Mouse (Mus musculus) neutrophil, adult 5-6 weeks (primary cell): ENCODE results near the gene Tbc1d1. TPM values are rescaled to one million over a fixed set of nuclear protein-coding genes. Genes with fewer than 3 reads are reported as not detected.

ENCODE experiments used
- ATAC-seq: fragments of 151-379, 151-347 bp; 2 replicates; pipeline ENCODE4 v1.8.0; 2017; ENCODE audit warnings: mild to moderate bottlenecking, moderate TSS enrichment; ENCODE audit not compliant: insufficient number of reproducible peaks, poor library complexity, low FRiP score, severe bottlenecking; ENCODE audit errors: extremely low read depth
- total RNA-seq: library from RNA; stranded (forward); fragments of 200-1000 nt; gene quantifications from 2 replicates; pipeline ENCODE4 v1.2.3, GENCODE M21; 2017

The Tbc1d1 gene
- total RNA-seq, 1 experiment from 2014 or later = 89.8 TPM

GRCm38 (mm10) chr5:64159065-64159780 lies 3.1 kb downstream of the Tbc1d1 start:
- ATAC-seq = no peak

DNA sequence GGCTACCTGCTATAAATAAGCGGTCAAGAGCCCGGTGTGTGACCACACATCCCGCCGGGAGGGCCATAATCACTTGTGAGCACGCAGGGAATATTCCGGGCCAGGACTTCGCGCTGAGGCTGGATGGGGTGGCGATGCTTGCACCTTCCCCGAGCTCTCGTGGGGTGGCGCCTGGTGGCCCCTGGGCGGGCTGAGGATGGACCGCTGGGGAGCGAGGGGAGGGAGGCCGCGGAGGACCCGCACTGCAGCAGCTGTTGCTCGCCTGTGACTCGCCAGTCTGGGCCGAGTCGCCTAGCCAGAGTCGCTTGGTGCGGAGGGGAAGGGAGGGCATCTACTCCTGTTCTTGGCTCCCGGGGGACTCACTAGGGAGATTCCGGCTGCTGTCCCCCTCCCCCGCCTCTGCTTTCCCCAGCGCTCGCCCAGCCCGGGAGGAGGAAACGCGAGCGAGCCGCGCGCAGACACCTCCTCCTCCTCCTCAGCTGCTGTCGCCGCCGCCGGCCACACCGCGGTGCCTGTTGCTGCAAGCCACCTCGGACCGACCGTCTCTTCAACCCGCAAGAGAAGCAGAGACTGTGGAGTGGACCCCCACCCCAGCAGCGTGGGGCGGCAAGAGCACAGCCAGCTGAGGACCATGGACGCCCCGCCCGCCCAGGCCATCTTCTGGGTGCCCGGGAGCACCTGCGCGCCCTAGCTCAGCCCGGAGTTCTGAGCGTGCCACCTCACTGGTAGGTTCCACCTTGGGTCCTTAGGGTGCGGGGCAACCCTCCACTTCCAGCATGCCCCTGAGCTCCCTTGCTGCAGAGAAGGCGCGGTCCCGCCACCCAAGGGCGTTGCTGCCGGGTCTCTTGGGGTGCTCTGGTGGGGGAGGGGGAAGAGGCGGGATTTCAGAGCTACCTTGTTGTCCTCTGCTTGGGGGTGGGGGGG lies 3.9 kb downstream of the Tbc1d1 start:
- ATAC-seq = peak; percentile 36

DNA sequence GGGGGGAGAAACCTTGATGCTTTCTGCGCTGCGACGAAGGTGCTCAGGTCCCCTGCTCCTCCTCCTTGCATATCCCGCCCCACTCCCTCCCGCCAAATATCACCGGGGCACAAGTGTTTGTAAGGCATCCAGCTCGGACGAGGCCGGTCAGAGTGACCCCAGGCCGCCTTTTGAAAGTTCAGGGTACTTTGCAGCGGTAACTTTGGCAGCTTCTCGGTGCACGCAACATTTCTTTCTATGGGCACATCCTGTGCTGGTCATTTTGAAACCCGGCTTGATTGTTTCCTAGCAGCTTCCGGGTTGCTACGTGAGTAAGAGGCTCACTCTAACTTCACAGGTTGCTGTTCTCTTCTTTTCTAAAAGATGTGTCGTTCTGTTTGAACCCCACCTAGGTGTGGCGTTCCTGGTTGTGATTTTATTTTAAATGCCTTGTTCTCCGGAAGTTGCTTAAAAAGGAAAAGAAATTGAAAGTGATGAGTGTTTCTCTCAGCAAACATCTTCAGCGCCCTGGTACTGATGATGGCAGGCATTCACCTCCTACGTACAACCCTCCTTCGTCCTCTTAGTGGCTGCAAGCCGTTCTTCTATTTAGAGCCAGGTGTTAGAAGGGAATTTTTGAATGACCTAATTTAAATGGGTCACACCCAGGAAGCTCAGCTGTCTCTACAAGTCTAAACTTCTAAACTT lies 4.7 kb downstream of the Tbc1d1 start:
- peak; percentile 57 for ATAC-seq

- no peak for ATAC-seq
These were observed 5.8 kb downstream of the Tbc1d1 start for GRCm38 (mm10) chr5:64161917-64162316.

DNA sequence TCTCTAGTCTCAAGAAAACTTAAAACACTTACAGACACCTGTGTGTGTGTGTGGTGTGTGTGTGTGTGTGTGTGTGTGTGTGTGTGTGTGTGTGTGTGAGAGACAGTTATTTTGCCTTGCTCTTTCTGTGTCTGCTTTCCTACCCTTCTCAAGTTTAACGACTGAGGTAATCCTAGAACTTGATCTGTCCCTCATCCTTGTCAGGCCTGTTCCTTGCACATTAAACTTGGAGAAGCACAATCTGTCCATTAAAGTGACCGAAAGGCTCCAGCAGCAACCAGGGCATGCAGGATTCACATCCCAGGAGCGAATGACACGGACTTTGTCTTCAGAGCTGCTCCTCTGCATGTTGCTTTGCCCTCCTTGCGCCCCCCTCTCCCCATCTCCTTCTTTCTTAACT lies 6.5 kb downstream of the Tbc1d1 start:
- ATAC-seq = no peak

- no peak for ATAC-seq
These were observed 8.3 kb downstream of the Tbc1d1 start for GRCm38 (mm10) chr5:64164414-64164813.

DNA sequence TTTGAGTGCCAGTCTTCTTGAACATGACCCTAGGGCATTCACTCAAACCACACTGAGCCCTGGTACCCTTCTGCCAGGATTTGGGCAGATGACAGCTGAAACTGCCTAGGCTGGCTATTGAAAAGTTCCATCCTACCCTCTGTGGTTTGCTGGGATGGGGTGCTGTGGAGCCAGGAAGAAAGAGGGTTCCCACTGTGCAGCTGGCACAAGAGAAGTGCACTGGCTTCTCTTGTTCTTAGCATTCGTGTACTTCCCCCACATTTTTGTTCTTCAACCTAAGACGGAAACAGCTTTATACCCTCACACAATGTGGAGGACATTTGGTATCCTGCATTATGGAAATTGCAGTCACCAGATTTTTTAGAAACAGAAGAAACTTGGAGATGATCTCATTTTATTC lies 9.7 kb downstream of the Tbc1d1 start:
- no peak for ATAC-seq

- ATAC-seq = no peak
These were observed 13.0 kb downstream of the Tbc1d1 start for GRCm38 (mm10) chr5:64168990-64169540.

DNA sequence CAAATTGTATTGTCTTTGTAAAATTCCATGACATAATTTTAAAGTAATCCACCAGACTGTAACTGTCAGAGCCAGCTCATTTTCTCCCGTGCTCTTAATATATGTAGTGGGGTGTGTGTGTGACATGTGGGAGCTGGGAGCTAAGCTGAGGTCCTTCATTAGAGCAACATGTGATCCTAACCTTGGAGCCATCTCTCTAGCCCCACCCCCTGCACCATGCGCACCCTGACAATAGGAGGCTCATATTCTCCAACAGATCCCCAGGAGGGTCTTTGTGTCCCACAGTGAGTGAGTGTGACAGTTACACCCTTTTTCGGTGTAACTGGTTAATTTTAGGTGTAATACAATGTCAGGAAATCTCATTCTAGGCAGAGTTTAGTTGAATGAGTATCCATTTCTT lies 16.8 kb downstream of the Tbc1d1 start:
- no peak for ATAC-seq

- ATAC-seq = no peak
These were observed 17.2 kb downstream of the Tbc1d1 start for GRCm38 (mm10) chr5:64173302-64173701.

DNA sequence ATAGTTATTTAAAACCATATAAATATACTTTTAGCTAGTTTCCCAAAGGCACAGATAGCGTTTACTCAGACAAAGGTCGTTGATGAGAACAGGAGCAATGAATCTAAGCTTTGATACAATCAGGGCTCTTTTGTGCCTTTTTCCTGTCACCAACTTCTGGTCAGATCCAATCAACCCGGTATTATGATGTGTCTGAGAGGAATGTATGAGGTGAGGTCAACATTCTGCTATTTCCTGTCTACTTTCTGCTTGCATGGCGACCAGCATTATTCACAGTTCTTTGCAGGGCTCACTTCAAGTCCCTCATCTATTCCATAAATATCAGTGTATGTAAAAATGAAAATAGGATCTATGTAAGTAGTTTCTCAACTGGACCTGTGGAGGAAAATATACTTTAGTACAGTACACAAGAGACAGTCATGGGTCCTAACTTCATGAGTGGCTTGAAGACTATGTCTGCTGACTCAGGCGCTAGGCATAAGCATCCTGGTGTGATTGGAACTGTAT lies 18.4 kb downstream of the Tbc1d1 start:
- ATAC-seq = no peak

DNA sequence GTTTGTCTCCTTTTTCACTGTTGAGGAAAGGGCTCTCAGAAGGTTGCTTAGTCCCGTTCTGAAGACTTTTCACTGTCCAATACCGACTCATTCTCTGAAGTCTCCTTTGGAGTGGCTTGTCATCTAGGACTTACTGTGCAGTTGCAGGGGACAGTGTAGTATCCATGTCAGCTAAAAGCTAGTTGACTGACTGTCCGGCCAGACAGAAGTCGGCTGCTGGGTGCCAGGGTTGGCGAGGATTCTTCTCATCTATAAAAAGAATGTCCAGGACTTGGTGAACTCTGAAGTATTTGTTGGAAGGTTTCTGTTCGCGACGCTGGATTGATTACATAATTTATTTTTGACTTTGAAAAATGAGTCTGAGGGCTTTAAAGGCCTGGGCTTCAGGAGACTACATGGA lies 24.4 kb downstream of the Tbc1d1 start:
- no peak for ATAC-seq

- no peak for ATAC-seq
These were observed 27.6 kb downstream of the Tbc1d1 start for GRCm38 (mm10) chr5:64183712-64184111.

GRCm38 (mm10) chr5:64185257-64185656 lies 29.2 kb downstream of the Tbc1d1 start:
- ATAC-seq = no peak

GRCm38 (mm10) chr5:64186566-64186965 lies 30.5 kb downstream of the Tbc1d1 start:
- ATAC-seq = no peak

- no peak for ATAC-seq
These were observed 32.1 kb downstream of the Tbc1d1 start for GRCm38 (mm10) chr5:64188083-64188648.

DNA sequence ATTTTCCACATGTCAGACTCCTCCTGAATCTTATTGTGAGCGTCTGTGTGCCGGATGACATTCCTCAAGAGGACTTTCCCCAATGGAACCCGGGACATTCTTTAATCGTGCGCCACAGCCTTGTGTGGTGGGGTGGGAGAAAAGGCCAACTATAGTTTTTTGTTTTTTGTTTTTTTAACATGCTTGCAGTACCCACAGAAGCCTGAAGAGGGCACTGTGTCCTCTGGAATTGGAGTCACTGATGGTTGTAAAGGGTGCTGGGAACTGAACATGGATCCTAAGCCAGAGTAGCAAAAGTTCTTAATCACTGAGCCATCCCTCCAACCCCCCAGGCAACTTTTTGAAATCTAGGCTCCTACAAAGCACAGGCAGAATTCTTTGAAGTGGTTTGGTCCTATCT lies 34.8 kb downstream of the Tbc1d1 start:
- ATAC-seq = no peak

DNA sequence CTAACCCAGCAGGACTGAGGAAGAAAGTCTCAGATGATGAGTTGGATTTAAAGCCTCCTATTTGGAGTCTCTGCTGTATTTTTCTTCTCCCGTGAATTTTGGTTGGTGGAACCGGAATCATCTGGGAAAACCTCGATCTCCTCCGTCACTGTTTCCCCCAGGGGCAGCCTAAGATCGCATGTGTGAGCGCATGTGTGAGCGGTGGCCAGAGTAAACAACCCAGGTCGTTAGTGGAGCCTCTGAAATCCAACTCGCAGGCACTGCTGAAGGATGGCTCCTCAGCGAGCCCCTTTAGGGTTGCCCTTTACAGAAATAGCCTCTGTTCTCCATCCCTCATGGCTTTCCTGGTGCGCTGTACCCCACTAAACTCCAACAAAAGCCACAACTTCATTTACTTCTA lies 37.2 kb downstream of the Tbc1d1 start:
- ATAC-seq = no peak
